In genomic region chr5:113126476-113126875, GRCm38 (mm10) we compare ENCODE assay signal across 22 mouse cellular contexts. TPM values are rescaled to one million over a fixed set of nuclear protein-coding genes. Genes with fewer than 3 reads are reported as not detected.
"Had no signal": no experiment of that assay in that cellular context is flagged by ENCODE, and none has a peak within 500 bp of the region (broad histone marks: within the 10 kb centered on the region; RNA-seq: fewer than 3 reads in every experiment).

No protein-coding gene starts in this region.

- H3K27me3 ChIP-seq: intestine, embryonic 15.5 days; limb, embryonic 12.5 days; liver, embryonic 13.5 days; lung, embryonic 15.5 days; midbrain, embryonic 12.5 days; neural tube, embryonic 13.5 days; stomach, embryonic 15.5 days had no signal

- H3K36me3 ChIP-seq: intestine, embryonic 15.5 days; limb, embryonic 12.5 days; liver, embryonic 13.5 days; lung, embryonic 15.5 days; midbrain, embryonic 12.5 days; neural tube, embryonic 13.5 days; stomach, embryonic 15.5 days had no signal

- H3K9ac ChIP-seq: intestine, embryonic 15.5 days; liver, embryonic 13.5 days; liver, postnatal 0 days; lung, embryonic 15.5 days; midbrain, embryonic 12.5 days; neural tube, embryonic 13.5 days; stomach, embryonic 15.5 days had no signal

- ATAC-seq: intestine, embryonic 15.5 days; liver, postnatal 0 days; midbrain, embryonic 16.5 days had no signal

- H3K9me3 ChIP-seq: intestine, embryonic 15.5 days; limb, embryonic 12.5 days; liver, embryonic 13.5 days; lung, embryonic 15.5 days; midbrain, embryonic 12.5 days; neural tube, embryonic 13.5 days; stomach, embryonic 15.5 days had no signal

- H3K27ac ChIP-seq: intestine, embryonic 15.5 days; liver, embryonic 13.5 days; lung, embryonic 15.5 days; midbrain, embryonic 12.5 days; neural tube, embryonic 13.5 days; stomach, embryonic 15.5 days had no signal

- H3K4me3 ChIP-seq: intestine, embryonic 15.5 days; limb, embryonic 12.5 days; liver, embryonic 13.5 days; lung, embryonic 15.5 days; midbrain, embryonic 12.5 days; neural tube, embryonic 13.5 days; stomach, embryonic 15.5 days had no signal

- H3K4me2 ChIP-seq: intestine, embryonic 15.5 days; limb, embryonic 12.5 days; liver, embryonic 13.5 days; lung, embryonic 15.5 days; midbrain, embryonic 12.5 days; neural tube, embryonic 13.5 days; stomach, embryonic 15.5 days had no signal

- DNase-seq: kidney, adult 18-20 months; kidney, postnatal 25 days; liver; liver, embryonic 13.5 days; liver, postnatal 0 days; right cerebral cortex, postnatal 14 days; thymus, adult 2 months; thymus, postnatal 25 days had no signal

RNA-seq across cellular contexts. Expression of gene Crybb3, which starts 45.1 kb away (rescaled TPM):
- total RNA-seq: megakaryocyte-erythroid progenitor cell, adult 5-6 weeks had no signal
- polyA plus RNA-seq: liver, embryonic 13.5 days had no signal

RNA-seq across cellular contexts. Expression of gene Crybb2, which starts 56.6 kb away (rescaled TPM):
- total RNA-seq: layer of hippocampus, postnatal 14 days; left cerebral cortex, adult 8-10 months; left cerebral cortex, postnatal 36 days; megakaryocyte-erythroid progenitor cell, adult 5-6 weeks had no signal
- polyA plus RNA-seq: intestine, embryonic 15.5 days; kidney, embryonic 16.5 days; limb, embryonic 12.5 days; liver, embryonic 13.5 days; liver, postnatal 0 days; lung, embryonic 15.5 days; midbrain, embryonic 12.5 days; midbrain, embryonic 16.5 days; neural tube, embryonic 13.5 days; spleen, adult 2 months; stomach, embryonic 15.5 days; testis, adult 2 months had no signal
